Mouse (Mus musculus) kidney, embryonic 16.5 days (tissue): Measurements from ENCODE around the gene Cd300e. TPM values are rescaled to one million over a fixed set of nuclear protein-coding genes. Genes with fewer than 3 reads are reported as not detected.
A peak's percentile ranks its signal among the peaks of the same experiment; 100 is the strongest.

Source experiments
- ATAC-seq: fragments of 200-750 bp; cut with Nextera tagmentation; 2 replicates; pipeline ENCODE4 v1.8.0; 2017; ENCODE audit warnings: moderate TSS enrichment; ENCODE audit not compliant: low FRiP score, low TSS enrichment
- H3K27ac ChIP-seq: fragments of 300-500 bp; sonication (generic); 2 replicates; pipeline ENCODE4 v1.5.1; 2014; ENCODE audit warnings: low read length
- H3K27me3 ChIP-seq: fragments of 300-500 bp; sonication (generic); 2 replicates; pipeline ENCODE4 v1.6.1; 2014; ENCODE audit warnings: low read length, control low read depth, mixed read lengths; ENCODE audit not compliant: insufficient read depth
- H3K36me3 ChIP-seq: fragments of 300-500 bp; sonication (generic); 2 replicates; pipeline ENCODE4 v1.6.1; 2014; ENCODE audit warnings: low read length, control low read depth, mixed read lengths; ENCODE audit not compliant: insufficient read depth
- H3K4me1 ChIP-seq: fragments of 300-500 bp; sonication (generic); 2 replicates; pipeline ENCODE4 v1.6.1; 2014; ENCODE audit warnings: low read length, control low read depth, mixed read lengths; ENCODE audit not compliant: insufficient read depth
- H3K4me2 ChIP-seq: fragments of 300-500 bp; sonication (generic); replicated peaks from 2 replicates; pipeline ENCODE4 v1.6.1; 2014; ENCODE audit warnings: low read depth, low read length
- H3K4me3 ChIP-seq: fragments of 300-500 bp; sonication (generic); 2 replicates; pipeline ENCODE4 v1.5.1; 2014; ENCODE audit warnings: mild to moderate bottlenecking, low read length
- H3K9ac ChIP-seq: fragments of 300-500 bp; sonication (generic); replicated peaks from 2 replicates; pipeline ENCODE4 v1.6.1; 2014; ENCODE audit warnings: low read length
- H3K9me3 ChIP-seq: fragments of 300-500 bp; sonication (generic); 2 replicates; pipeline ENCODE4 v1.6.1; 2016; ENCODE audit warnings: low read length, control low read depth
- WGBS: fragments of 180-500 bp; shearing (Covaris S2); extraction: QIAGEN DNeasy Blood & Tissue Kit; methylation state at CpG from one replicate; pipeline ENCODE4 v1.1.7; 2014; 5-methylcytosine and 5-hydroxymethylcytosine counted together
- polyA plus RNA-seq: library from polyadenylated mRNA; unstranded; fragments of >200 nt; fragmentation: Nextera tagmentation; extraction: Ambion mirVana; gene quantifications from 2 replicates; pipeline ENCODE4 v1.2.1, GENCODE M21; 2015

Gene Cd300e
- polyA plus RNA-seq, 1 experiment from 2014 or later = not detected

DNA sequence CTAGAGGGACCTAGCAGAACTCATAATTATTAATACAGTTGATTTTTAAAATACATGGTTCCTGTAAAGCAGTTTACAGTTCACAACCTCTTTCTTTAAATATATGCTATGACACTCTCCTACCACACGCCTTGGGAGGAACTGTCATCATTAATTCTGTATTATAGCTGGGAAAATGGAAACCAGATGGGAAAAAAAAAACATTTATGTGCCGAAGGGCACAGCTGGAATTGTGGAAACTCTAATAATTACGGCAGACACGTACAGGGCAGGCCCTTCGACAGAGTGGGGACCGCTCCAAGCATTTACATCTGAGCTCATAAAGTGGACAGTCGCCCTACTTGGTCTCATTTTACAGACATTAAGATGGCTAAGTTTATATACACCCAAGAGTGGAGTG is 38.8 kb upstream of the Cd300e start:
- Histone ChIP-seq H3K9me3 (no peaks in the 10 kb centered on the region), H3K9ac (no peak overlapping the region), H3K27ac (no peak overlapping the region)

DNA sequence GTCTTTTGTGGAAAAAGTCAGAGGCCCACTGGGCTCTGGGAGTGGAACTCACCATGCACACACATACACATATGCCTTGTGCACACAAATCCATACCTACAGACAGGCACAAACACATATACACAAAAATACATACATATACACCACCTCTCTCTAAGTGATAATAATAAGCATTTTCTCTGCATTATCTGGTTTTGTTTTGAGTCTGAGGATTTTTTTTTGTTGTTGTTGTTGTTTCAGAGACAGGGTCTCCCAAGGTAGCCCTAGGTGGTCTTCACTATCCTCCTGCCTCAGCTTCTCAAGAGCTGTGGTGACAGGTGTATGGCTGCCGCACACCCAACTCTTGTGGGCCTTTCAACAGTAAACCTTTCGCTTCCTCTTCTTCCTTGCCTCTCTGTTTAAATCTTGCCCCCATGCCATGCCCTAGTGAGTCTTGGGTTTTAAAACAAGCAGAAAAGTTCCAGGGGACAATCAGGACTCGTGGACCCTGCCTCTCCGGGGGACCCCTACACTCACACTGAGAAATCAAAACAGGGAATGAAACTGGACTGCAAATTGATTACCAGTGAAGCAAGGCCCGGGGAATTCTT is 38.1 kb upstream of the Cd300e start:
- H3K9ac ChIP-seq = no peak overlapping the region
- H3K4me1 ChIP-seq = no peaks in the 10 kb centered on the region
- 66% methylated on average over 5 of the region's 5 CpGs for WGBS
- H3K9me3 ChIP-seq = no peaks in the 10 kb centered on the region
- no peak overlapping the region for H3K4me3 ChIP-seq
- no peak overlapping the region for H3K27ac ChIP-seq
- no peak for ATAC-seq
- no peak overlapping the region for H3K4me2 ChIP-seq
- H3K27me3 ChIP-seq = no peaks in the 10 kb centered on the region
- no peaks in the 10 kb centered on the region for H3K36me3 ChIP-seq

More for the DNA sequence above, 38.8 kb upstream of the Cd300e start:
- Histone ChIP-seq H3K4me3 (no peak overlapping the region), H3K36me3 (no peaks in the 10 kb centered on the region), H3K4me1 (no peaks in the 10 kb centered on the region), H3K27me3 (no peaks in the 10 kb centered on the region), H3K4me2 (no peak overlapping the region)
- 38% methylated on average over 7 of the region's 7 CpGs for WGBS
- ATAC-seq = no peak

DNA sequence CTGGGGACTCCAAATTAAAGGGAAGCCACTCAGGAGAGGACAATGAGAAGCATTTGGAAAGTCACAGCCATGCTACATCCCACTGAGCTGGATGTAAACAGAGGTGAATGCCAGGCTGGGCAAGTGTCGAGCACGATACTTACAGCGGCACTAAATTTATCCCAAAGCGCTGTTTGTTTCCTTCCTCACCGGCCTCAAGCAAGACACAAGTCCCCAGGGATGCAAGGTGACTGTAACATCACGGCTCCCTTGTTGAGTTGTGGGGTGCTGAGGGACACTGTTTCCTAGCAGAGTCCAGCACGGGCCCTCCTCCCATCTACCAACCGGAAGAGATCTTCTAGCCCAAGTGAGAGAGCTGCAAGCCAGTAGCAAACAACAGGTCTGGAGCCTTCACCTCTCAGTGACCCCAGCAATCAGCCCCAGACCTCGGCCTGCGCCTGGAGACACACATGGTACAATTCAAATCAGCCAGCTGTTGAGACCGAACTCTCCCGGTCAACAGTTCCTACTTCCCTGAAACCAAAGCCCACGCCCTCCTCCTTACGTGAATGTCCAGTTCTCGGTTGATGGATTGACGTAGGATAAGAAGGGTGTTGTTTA is 37.4 kb upstream of the Cd300e start:
- Histone ChIP-seq H3K36me3 (no peaks in the 10 kb centered on the region), H3K27ac (no peak overlapping the region), H3K9ac (no peak overlapping the region), H3K27me3 (no peaks in the 10 kb centered on the region), H3K4me1 (no peaks in the 10 kb centered on the region), H3K4me3 (no peak overlapping the region), H3K4me2 (no peak overlapping the region), H3K9me3 (no peaks in the 10 kb centered on the region)
- WGBS = 30% methylated on average over 16 of the region's 16 CpGs
- ATAC-seq = no peak

DNA sequence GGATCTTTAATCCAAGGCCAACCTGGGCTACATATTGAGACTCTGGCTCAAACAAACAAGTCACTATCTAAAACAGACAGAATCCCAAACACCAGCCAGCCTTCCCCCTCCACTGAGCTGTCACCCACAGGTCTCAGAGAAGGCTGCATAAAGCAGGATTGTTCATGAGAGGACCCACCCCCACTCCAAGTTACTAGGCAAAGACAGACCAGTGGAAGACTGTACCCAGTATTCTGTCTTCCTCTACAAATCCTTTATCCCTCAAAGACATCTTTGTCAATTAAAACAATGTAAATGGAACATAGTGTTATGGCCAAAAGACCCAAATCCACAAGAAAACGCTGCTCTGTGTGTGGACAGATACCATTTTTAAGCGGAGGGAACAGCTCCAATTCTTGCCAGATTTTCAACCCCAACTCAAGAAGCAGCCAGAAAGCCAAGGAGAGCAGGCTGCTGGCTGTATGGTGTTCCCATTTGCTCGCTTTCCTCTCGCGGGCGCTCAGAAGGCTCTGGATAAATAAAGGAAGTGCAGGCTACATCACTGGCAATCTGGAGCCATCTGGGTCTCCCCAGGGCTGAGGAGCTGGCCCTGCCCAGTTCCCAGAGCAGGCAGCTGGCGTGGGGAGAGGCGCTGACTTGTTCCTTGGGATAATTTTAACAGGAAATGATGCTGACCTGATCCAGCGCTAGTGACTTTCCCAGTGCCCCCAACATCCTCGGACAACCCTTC is 36.4 kb upstream of the Cd300e start:
- no peaks in the 10 kb centered on the region for H3K36me3 ChIP-seq
- H3K4me3 ChIP-seq = no peak overlapping the region
- WGBS = 55% methylated on average over 10 of the region's 10 CpGs
- no peaks in the 10 kb centered on the region for H3K4me1 ChIP-seq
- no peak overlapping the region for H3K27ac ChIP-seq
- H3K4me2 ChIP-seq = no peak overlapping the region
- no peaks in the 10 kb centered on the region for H3K27me3 ChIP-seq
- ATAC-seq = no peak
- no peak overlapping the region for H3K9ac ChIP-seq
- H3K9me3 ChIP-seq = peaks cover 2% of the 10 kb centered on the region

DNA sequence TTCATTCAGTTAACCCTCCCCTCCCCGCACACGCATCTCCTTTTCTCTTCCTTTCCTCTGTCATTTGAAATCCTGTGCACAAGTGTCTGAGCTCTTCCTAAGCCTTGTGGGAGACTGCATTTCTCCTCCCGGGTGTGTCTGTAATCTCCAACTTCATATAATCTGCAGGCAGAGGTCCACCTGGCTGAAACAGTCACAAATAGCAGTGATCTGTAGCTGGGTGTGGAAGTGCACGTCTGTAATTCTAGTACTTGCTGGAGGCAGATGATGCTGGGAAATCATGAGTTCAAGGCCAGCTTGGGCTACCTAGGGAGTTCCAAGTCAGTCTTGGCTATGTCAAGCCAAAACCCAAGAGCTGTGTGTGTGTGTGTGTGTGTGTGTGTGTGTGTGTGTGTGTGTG is 30.2 kb upstream of the Cd300e start:
- Histone ChIP-seq H3K27me3 (peaks cover 27% of the 10 kb centered on the region), H3K9me3 (peaks cover 6% of the 10 kb centered on the region), H3K4me2 (no peak overlapping the region; the same call in 1 of the 2 replicates), H3K4me3 (no peak overlapping the region), H3K36me3 (no peaks in the 10 kb centered on the region), H3K27ac (no peak overlapping the region), H3K4me1 (0 out of 2 replicates have a peak, but pooled peaks cover 4% of the 10 kb centered on the region), H3K9ac (no peak overlapping the region)
- WGBS = 19% methylated on average over 4 of the region's 4 CpGs
- no peak for ATAC-seq

DNA sequence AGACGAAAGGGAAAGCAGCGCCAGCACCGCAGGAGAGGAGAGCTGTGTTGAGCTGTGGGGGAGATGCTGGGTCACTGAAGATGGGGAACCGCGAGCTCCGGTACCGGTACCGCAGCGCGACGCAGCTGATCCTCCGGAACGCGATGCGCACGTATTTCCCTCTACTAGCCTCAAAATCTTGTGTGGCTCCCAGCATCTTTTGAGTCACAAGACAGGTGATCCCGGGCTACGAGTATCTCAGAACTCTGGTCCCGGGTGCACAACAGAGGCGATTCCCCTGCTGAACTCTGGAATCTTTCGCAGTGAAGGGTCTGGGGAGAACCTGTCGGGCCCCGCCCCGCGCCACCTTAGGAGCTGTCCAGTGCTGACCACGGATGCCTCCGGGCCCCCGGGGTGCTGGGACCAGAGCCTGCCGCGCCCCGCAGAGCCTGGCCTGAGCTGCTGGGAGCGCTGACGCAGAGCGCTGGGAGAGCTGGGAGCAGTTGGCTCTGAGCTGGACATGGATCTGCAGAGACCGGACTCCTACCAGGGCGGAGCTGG is 29.5 kb upstream of the Cd300e start, which contains the start of gene Rab37:
Gene Rab37 (plus strand): TSS at position 70 of the 540 bp plus-strand sequence.
- H3K27me3 ChIP-seq = peaks cover 27% of the 10 kb centered on the region
- H3K36me3 ChIP-seq = no peaks in the 10 kb centered on the region
- H3K4me3 ChIP-seq = no peak within 1 kb of the TSS
- H3K9ac ChIP-seq = no peak within 1 kb of the TSS
- 0 out of 2 replicates have a peak, but pooled peaks cover 4% of the 10 kb centered on the region for H3K4me1 ChIP-seq
- WGBS = 2% methylated on average over 36 of the region's 36 CpGs
- peak; percentile 71 for ATAC-seq
- H3K4me2 ChIP-seq = peak within 1 kb of the TSS; percentile 1; the same call in 1 of the 2 replicates
- H3K27ac ChIP-seq = no peak within 1 kb of the TSS
- peaks cover 6% of the 10 kb centered on the region for H3K9me3 ChIP-seq

DNA sequence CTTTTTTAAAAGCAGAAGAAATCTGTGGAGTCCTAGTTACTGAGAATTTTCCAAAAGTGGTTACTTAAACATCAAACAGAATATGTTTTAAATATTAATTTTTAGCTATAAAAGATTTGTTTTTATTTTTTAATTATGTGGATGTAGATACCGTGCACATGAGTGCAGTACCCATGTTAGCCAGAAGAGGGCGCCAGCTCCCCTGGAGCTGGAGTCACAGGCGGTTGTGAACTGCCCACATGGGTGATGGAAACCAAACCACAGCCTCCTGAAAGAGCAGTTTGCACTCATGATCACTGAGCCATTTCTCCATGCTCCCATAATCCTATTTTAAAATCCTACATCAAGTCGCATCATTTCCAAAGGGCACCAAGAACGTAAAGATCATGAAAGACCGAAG is 27.9 kb upstream of the Cd300e start:
- no peak for ATAC-seq
- Histone ChIP-seq H3K4me2 (no peak overlapping the region), H3K9me3 (peaks cover 6% of the 10 kb centered on the region), H3K4me3 (no peak overlapping the region), H3K4me1 (0 out of 2 replicates have a peak, but pooled peaks cover 4% of the 10 kb centered on the region), H3K36me3 (no peaks in the 10 kb centered on the region), H3K9ac (no peak overlapping the region), H3K27ac (no peak overlapping the region), H3K27me3 (peaks cover 34% of the 10 kb centered on the region)
- WGBS = 71% methylated on average over 6 of the region's 6 CpGs

DNA sequence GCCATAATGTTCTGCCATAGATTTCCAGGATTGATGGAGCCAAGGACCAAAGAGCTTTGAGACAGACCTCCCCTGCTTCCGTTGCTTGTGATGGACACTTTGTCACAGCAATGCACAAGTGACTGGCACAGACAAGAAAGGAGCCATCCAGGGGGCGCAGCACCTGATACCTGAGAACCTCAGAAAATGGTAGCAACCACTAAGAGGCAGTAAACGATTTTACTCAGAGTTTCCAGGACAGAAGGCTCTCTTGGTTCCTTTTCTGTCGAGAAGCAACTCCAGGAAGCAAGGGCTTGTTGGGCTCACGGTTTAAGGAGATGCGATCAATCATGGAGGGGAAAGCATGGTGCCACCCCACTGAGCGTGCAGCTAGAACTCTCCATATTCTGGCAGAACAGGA is 24.2 kb upstream of the Cd300e start:
- Histone ChIP-seq H3K9ac (no peak overlapping the region), H3K36me3 (no peaks in the 10 kb centered on the region), H3K4me3 (no peak overlapping the region), H3K27me3 (peaks cover 29% of the 10 kb centered on the region), H3K4me1 (no peaks in the 10 kb centered on the region), H3K9me3 (no peaks in the 10 kb centered on the region), H3K4me2 (no peak overlapping the region), H3K27ac (no peak overlapping the region)
- 52% methylated on average over 7 of the region's 7 CpGs for WGBS
- no peak for ATAC-seq

DNA sequence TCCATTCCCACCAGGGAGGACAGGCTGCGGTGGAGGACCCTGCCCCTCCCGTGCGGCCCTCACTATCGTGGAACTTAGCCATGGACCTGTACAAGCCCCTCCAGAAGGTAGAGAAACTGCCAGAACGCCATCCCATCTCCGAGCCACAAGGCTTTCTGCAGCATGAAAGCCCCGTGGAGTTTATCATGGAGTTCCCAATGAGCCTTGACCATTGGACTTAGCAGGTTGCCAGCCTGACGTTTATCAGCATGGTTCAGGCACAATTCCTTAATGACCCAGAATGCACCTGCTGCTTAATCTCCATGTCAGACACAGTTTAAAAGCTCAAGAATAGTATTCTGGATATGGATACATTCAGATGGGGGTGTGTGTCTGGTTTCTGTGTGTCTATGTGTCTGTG is 23.1 kb upstream of the Cd300e start:
- Histone ChIP-seq H3K4me3 (no peak overlapping the region), H3K9me3 (no peaks in the 10 kb centered on the region), H3K27ac (no peak overlapping the region), H3K9ac (no peak overlapping the region), H3K4me1 (no peaks in the 10 kb centered on the region), H3K4me2 (no peak overlapping the region), H3K27me3 (peaks cover 18% of the 10 kb centered on the region), H3K36me3 (no peaks in the 10 kb centered on the region)
- WGBS = 69% methylated on average over 8 of the region's 8 CpGs
- ATAC-seq = no peak

DNA sequence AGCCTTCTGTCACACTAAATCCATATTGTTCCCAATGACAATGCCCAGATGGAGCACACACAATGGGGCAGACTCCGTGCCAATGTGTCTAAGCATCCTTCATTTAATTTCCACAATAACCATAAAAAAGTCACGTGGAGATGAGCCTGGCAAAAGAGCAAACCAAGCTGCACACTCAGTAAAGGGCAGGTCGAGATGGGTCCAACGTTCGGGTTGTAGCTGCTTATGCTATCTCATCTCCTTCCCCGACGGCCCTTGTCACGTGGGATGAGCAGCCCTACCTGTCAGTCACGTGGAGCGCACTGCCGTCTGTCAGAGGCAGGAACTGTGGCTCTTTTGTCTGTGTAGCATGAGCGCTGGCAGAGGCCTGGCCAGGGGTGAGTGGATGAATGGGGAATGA is 22.6 kb upstream of the Cd300e start:
- 40% methylated on average over 12 of the region's 12 CpGs for WGBS
- Histone ChIP-seq H3K4me3 (no peak overlapping the region), H3K4me1 (no peaks in the 10 kb centered on the region), H3K4me2 (no peak overlapping the region), H3K36me3 (no peaks in the 10 kb centered on the region), H3K27me3 (peaks cover 18% of the 10 kb centered on the region), H3K27ac (no peak overlapping the region), H3K9me3 (no peaks in the 10 kb centered on the region), H3K9ac (no peak overlapping the region)
- no peak for ATAC-seq
